Mouse (Mus musculus): ENCODE results near the gene Cops9.

DNA sequence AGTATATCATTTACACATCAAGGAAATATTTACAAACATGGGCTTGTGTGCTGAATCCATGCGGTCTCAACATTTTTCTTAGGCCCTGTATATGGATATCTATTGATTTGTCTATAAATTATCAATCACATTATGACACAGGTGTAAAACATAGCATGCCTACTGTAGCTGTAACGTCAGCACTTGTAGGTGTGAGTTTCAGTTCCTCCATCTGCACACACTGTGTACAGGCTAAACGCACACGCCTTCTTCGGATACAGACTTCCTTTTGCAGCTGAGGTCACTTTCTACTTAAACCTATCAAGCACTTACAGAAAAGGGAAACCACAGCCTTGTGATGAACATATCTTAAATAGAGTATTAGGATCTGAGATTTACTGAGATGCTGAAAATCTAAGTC, 37.0 kb upstream of the Cops9 start:
- TF ChIP-seq POLR2A (IDR thresholded peaks at IDR 0.05; ENCODE audit: low read depth, low read length): no peak
- TF ChIP-seq CTCF (IDR thresholded peaks at IDR 0.05; ENCODE audit: extremely low read depth, insufficient read depth, insufficient read length, insufficient replicate concordance): no peak
